In genomic region chrY:90725166-90725565, GRCm38 (mm10) we compare ENCODE assay signal across 22 mouse cellular contexts. TPM values are rescaled to one million over a fixed set of nuclear protein-coding genes. Genes with fewer than 3 reads are reported as not detected.
DNase-seq lines count a peak whose midpoint lies in the region; TF ChIP-seq lines count a peak whose summit lies in the region.
"Not testable (repeated sequence)": the region's sequence is repeated elsewhere in the genome, so short reads cannot be mapped to it uniquely, and the experiment has no call there.
"Had no signal": no experiment of that assay in that cellular context is flagged by ENCODE, and none has a peak within 500 bp of the region (broad histone marks: within the 10 kb centered on the region; RNA-seq: fewer than 3 reads in every experiment).

No protein-coding gene starts in this region.

- not testable (repeated sequence) for TF ChIP-seq RAD21 in MEL (IDR thresholded peaks at IDR 0.05; ENCODE audit: low read depth, low read length)

- peak overlapping the region; percentile 91 for H3K27ac ChIP-seq in ES-Bruce4 (ENCODE audit: insufficient read depth, low read length)
- not testable (repeated sequence) for H3K27ac ChIP-seq in MEL (ENCODE audit: control insufficient read depth, low read depth, low read length)

- not testable (repeated sequence) for H3K27me3 ChIP-seq in ES-Bruce4 (ENCODE audit: control insufficient read depth, insufficient read depth, low read length, poor library complexity, severe bottlenecking); MEL (ENCODE audit: control insufficient read depth in 1 of 2, insufficient read depth in 2 of 2, low read length in 2 of 2)

- not testable (repeated sequence) for H3K4me3 ChIP-seq in ES-Bruce4 (ENCODE audit: low read depth, low read length); MEL (ENCODE audit: control insufficient read depth in 1 of 2, insufficient read depth in 1 of 2, low read depth in 2 of 2, low read length in 2 of 2)

- H3K9me3 ChIP-seq in ES-Bruce4 (replicated peaks; ENCODE audit: control insufficient read depth, insufficient read depth, low read length, poor library complexity, severe bottlenecking): peaks cover 40% of the 10 kb centered on the region
- not testable (repeated sequence) for H3K9me3 ChIP-seq in MEL (replicated peaks; ENCODE audit: insufficient read depth, low read length)

- H3K4me1 ChIP-seq in ES-Bruce4 (ENCODE audit: control insufficient read depth, insufficient read depth, low read length); MEL (ENCODE audit: control insufficient read depth in 1 of 2, insufficient read depth in 2 of 2, low read length in 2 of 2): not testable (repeated sequence)

- TF ChIP-seq EP300 in ES-Bruce4 (IDR thresholded peaks at IDR 0.05; ENCODE audit: insufficient read depth, low read depth, low read length); MEL (IDR thresholded peaks at IDR 0.05; ENCODE audit: low read depth in 1 of 2, low read length in 2 of 2): not testable (repeated sequence)

- H3K36me3 ChIP-seq in ES-Bruce4 (ENCODE audit: control insufficient read depth, insufficient read depth, low read length, poor library complexity, severe bottlenecking): peaks cover 40% of the 10 kb centered on the region
- H3K36me3 ChIP-seq in MEL (ENCODE audit: control insufficient read depth in 1 of 2, insufficient read depth in 2 of 2, low read length in 2 of 2): peaks cover 6 to 13% of the 10 kb centered on the region in 2 experiments

- peak; percentile 1 for DNase-seq in CD4-positive helper T cell, adult 2 months (ENCODE audit: low read depth, low spot score)
- DNase-seq in MEL (ENCODE audit: low read depth, low spot score) (peak; percentile 11), ZHBTc4 (ENCODE audit: low read depth, low spot score) (peak; percentile 69)
- peak; percentile 18 for DNase-seq in naive thymus-derived CD4-positive, alpha-beta T cell, adult 2 months (ENCODE audit: low read depth)
- DNase-seq in retina, postnatal 1 day: peak; percentile 0

- H3K79me2 ChIP-seq in MEL (ENCODE audit: control insufficient read depth, insufficient read depth, low read length, poor library complexity): not testable (repeated sequence)

- TF ChIP-seq POLR2A in ES-Bruce4 (IDR thresholded peaks at IDR 0.05; ENCODE audit: insufficient read depth, low read length); MEL (IDR thresholded peaks at IDR 0.05; ENCODE audit: control insufficient read depth in 1 of 2, insufficient read depth in 1 of 2, low read depth in 1 of 2, low read length in 2 of 2, poor library complexity in 1 of 2): not testable (repeated sequence)

- not testable (repeated sequence) for TF ChIP-seq CTCF in ES-Bruce4 (IDR thresholded peaks at IDR 0.05; ENCODE audit: low read depth, low read length); MEL (IDR thresholded peaks at IDR 0.05 in 2 of 3, conservative IDR thresholded peaks at IDR 0.05 in 1 of 3; ENCODE audit: control insufficient read depth in 1 of 3, insufficient read depth in 1 of 3, low read depth in 2 of 3, low read length in 3 of 3, poor library complexity in 1 of 3, severe bottlenecking in 1 of 3)

- not testable (repeated sequence) for H3K9ac ChIP-seq in ES-Bruce4 (ENCODE audit: low read depth, poor library complexity, severe bottlenecking); MEL (ENCODE audit: control insufficient read depth, low read depth, low read length, poor library complexity, severe bottlenecking)

RNA-seq across cellular contexts. Expression of gene Gm21860, which starts 29.5 kb away (rescaled TPM):
- polyA plus RNA-seq in ES-Bruce4 (2011; ENCODE audit: insufficient read depth, insufficient read length, low read depth, missing spikeins) (not detected in 2 replicates), MEL (2012; ENCODE audit: insufficient read depth in 1 of 2, insufficient read length in 2 of 2, low read depth in 1 of 2, low replicate concordance in 2 of 2, missing spikeins in 1 of 2) (not detected)
- total RNA-seq in MEL (2012; rRNA removed): not detected in 2 replicates
- total RNA-seq: adrenal gland, adult 2 months; adrenal gland, postnatal 10 days; adrenal gland, postnatal 25 days; adrenal gland, postnatal 4 days; common myeloid progenitor, adult 5-6 weeks; G1E had no signal
- polyA plus RNA-seq: adrenal gland, adult 2 months; brain, embryonic 14.5 days; embryonic facial prominence, embryonic 11.5 days; embryonic facial prominence, embryonic 13.5 days; embryonic facial prominence, embryonic 15.5 days; erythroblast, embryonic 14.5 days; forebrain, embryonic 10.5 days; forebrain, embryonic 12.5 days; forebrain, embryonic 14.5 days; forebrain, embryonic 16.5 days; frontal cortex, adult 2 months; G1E had no signal

RNA-seq across cellular contexts. Expression of gene Gm47283, which starts 59.4 kb away (rescaled TPM):
- not detected in 2 replicates for polyA plus RNA-seq in ES-Bruce4 (2011; ENCODE audit: insufficient read depth, insufficient read length, low read depth, missing spikeins)
- total RNA-seq in MEL (2012; rRNA removed): not detected in 2 replicates
- polyA plus RNA-seq in MEL (2012; ENCODE audit: insufficient read depth in 1 of 2, insufficient read length in 2 of 2, low read depth in 1 of 2, low replicate concordance in 2 of 2, missing spikeins in 1 of 2): not detected
- total RNA-seq: adrenal gland, adult 2 months; adrenal gland, postnatal 10 days; adrenal gland, postnatal 25 days; adrenal gland, postnatal 4 days; common myeloid progenitor, adult 5-6 weeks; G1E had no signal
- polyA plus RNA-seq: adrenal gland, adult 2 months; brain, embryonic 14.5 days; embryonic facial prominence, embryonic 11.5 days; embryonic facial prominence, embryonic 13.5 days; embryonic facial prominence, embryonic 15.5 days; erythroblast, embryonic 14.5 days; forebrain, embryonic 10.5 days; forebrain, embryonic 12.5 days; forebrain, embryonic 14.5 days; forebrain, embryonic 16.5 days; frontal cortex, adult 2 months; G1E had no signal

Comparison
In these comparisons a context has a peak if more than half of its experiments do, and no peak if none do; other contexts are left out.
1. DNase-seq: peak in every context shown above with its lines; median percentile 69 in ZHBTc4; 18 in naive thymus-derived CD4-positive, alpha-beta T cell, adult 2 months; 11 in MEL; 1 in CD4-positive helper T cell, adult 2 months; 0 in retina, postnatal 1 day.